Mouse (Mus musculus): ENCODE data around the gene Pcif1.

DNA sequence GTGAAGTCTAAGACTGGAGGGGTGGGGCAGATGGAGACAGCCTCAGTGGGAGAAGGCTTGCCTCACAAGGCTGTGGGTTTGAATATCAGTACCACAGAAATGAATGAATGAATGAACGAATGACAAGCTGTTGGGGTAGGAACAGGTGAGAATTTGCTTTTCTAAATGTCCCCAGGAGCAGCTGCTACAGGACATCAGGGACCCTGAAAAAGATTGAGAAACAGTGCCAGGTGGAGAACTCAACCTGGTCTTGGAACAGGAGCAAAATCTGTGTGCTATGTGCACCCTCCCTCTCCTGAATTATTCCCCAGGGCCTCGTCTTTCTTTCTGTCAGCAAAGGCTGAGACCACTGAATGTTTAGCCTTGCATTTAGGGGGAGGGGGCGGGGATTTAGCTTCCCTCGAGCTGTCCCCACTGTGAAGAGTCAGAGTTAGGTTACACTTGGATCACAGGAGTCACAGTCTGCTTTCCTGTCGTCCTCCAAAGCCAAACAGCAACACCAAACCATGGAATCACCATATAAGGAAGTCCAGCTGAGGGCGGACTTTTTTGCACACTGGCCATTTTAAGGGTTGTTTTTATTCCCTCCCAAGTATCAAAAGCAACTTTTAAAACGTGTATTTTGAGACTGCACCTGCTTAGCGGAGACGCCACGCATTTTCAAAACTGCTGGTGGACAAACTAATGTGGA lies 61.2 kb downstream of the Pcif1 start, which contains the start of gene Mmp9:
- TF ChIP-seq POLR2A (IDR thresholded peaks at IDR 0.05; ENCODE audit: insufficient read length, low read depth) (no peak), MAX (IDR thresholded peaks at IDR 0.05; ENCODE audit: low read depth) (no peak), E2F4 (IDR thresholded peaks at IDR 0.05; ENCODE audit: insufficient read depth) (no peak), CEBPB (IDR thresholded peaks at IDR 0.05; ENCODE audit: insufficient read depth, poor library complexity, severe bottlenecking) (no peak), USF1 (IDR thresholded peaks at IDR 0.05; ENCODE audit: low read depth) (no peak), REST (IDR thresholded peaks at IDR 0.05; ENCODE audit: insufficient read depth, insufficient read length) (no peak), SRF (IDR thresholded peaks at IDR 0.05; ENCODE audit: control insufficient read depth, insufficient read length, low read depth) (peak; percentile 86), MYOD1 (IDR thresholded peaks at IDR 0.05; ENCODE audit: control insufficient read depth in 1 of 3, insufficient read length in 2 of 3, low read depth in 2 of 3) (peak in 2 of 3 experiments; percentile 43 to 61), TCF12 (IDR thresholded peaks at IDR 0.05; ENCODE audit: insufficient read depth, poor library complexity, severe bottlenecking) (no peak), MYOG (IDR thresholded peaks at IDR 0.05; ENCODE audit: control insufficient read depth in 1 of 3, insufficient read depth in 1 of 3, insufficient read length in 2 of 3, low read depth in 2 of 3) (no peak)
